Mouse (Mus musculus): ENCODE data around the gene Purb. TPM values are rescaled to one million over a fixed set of nuclear protein-coding genes. Genes with fewer than 3 reads are reported as not detected.

Gene Purb
- polyA plus RNA-seq, 1 experiment from 2014 or later, result 24.3 TPM

- H3K4me2 ChIP-seq (ENCODE audit: low read length), result no peak overlapping the region
- WGBS, result 69% methylated on average over 12 of the region's 12 CpGs
- no peaks in the 10 kb centered on the region for H3K36me3 ChIP-seq (ENCODE audit: control insufficient read depth, insufficient read depth, low read length)
- no peak overlapping the region for H3K4me3 ChIP-seq (ENCODE audit: control insufficient read depth in 1 of 2, insufficient read depth in 1 of 2, low read depth in 1 of 2, low read length in 2 of 2)
- H3K4me1 ChIP-seq (ENCODE audit: control insufficient read depth in 2 of 2, insufficient read depth in 2 of 2, low read length in 2 of 2), result no peaks in the 10 kb centered on the region
- H3K27ac ChIP-seq (replicated peaks in 1 of 2; ENCODE audit: control insufficient read depth in 1 of 2, insufficient read depth in 1 of 2, low read depth in 2 of 2, low read length in 2 of 2), result no peak overlapping the region
- ATAC-seq (ENCODE audit: insufficient number of reproducible peaks, insufficient read depth, low FRiP score, low read depth), result no peak
- no peaks in the 10 kb centered on the region for H3K27me3 ChIP-seq (ENCODE audit: control insufficient read depth, insufficient read depth, low read length)
- no peaks in the 10 kb centered on the region for H3K9me3 ChIP-seq (ENCODE audit: control insufficient read depth, low read length)
- H3K9ac ChIP-seq (ENCODE audit: low read length), result no peak overlapping the region
Observed at GRCm38 (mm10) chr11:6497311-6497948, 21.7 kb upstream of the Purb start.

DNA sequence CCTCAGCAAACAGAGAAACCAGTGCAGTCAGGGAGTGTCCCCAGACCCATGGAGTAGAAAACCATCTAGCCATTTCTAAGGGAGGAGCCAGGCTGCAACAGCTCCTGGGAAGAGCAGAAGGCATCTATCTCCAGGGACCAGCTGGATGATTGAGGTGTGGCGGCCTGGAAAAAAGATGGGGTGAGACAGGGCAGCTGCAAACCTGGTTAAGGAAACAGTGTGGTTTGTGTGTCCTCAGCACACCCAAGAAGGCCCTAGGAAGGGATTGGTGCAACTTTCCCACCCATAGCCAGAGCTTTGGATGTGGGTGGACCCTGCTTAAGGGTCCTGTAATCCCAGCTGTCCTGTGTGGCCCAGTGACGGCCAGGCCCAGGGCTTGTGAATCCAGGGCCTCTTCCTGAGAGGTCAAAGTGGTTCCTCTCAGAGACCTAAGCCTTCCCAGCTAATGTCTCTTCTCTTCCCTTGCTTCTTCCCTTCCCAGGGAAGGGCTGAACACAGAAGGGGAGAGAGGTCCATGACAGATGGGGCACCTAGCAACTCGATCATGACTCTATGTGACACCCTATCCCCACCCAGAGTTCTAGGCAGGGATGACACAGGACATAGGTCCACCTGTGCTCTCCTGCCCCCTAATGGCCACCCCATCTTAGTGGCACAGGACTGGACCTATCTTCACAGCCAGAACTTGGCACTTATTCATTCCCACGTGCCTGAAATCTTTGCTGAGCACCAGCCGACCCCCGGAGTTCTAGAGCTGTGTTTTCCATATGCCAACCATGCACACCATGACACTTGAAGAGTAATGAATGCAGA, 14.2 kb upstream of the Purb start:
- Histone ChIP-seq H3K9me3 (ENCODE audit: control insufficient read depth, low read length) (no peaks in the 10 kb centered on the region), H3K4me3 (ENCODE audit: control insufficient read depth in 1 of 2, insufficient read depth in 1 of 2, low read depth in 1 of 2, low read length in 2 of 2) (no peak overlapping the region), H3K4me2 (ENCODE audit: low read length) (no peak overlapping the region), H3K36me3 (ENCODE audit: control insufficient read depth, insufficient read depth, low read length) (no peaks in the 10 kb centered on the region), H3K9ac (ENCODE audit: low read length) (no peak overlapping the region), H3K27me3 (ENCODE audit: control insufficient read depth, insufficient read depth, low read length) (no peaks in the 10 kb centered on the region), H3K27ac (replicated peaks in 1 of 2; ENCODE audit: control insufficient read depth in 1 of 2, insufficient read depth in 1 of 2, low read depth in 2 of 2, low read length in 2 of 2) (no peak overlapping the region), H3K4me1 (ENCODE audit: control insufficient read depth in 2 of 2, insufficient read depth in 2 of 2, low read length in 2 of 2) (peaks cover 2 to 4% of the 10 kb centered on the region in 2 experiments; a peak in 3 of 4 replicates)
- WGBS, result 42% methylated on average over 6 of the region's 6 CpGs
- no peak for ATAC-seq (ENCODE audit: insufficient number of reproducible peaks, insufficient read depth, low FRiP score, low read depth)

DNA sequence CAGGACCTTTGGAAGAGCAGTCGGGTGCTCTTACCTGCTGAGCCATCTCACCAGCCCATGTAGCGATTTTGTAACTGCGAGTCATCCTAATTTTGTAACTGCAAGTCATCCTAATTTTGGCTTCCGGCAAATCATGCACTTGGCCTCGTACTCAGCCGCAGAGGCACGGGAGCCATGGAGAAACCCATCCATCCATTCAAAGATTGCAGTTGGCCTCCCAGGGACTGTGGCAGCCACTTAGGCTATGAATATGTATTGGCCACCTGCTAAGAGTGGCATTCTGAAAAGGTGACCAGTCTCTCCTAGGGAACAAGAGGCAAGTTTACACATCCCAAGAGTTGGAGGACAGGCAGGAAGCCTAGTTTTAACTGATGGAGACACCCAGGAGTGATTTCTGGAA, 13.5 kb upstream of the Purb start:
- no peak overlapping the region for H3K9ac ChIP-seq (ENCODE audit: low read length)
- no peak overlapping the region for H3K27ac ChIP-seq (replicated peaks in 1 of 2; ENCODE audit: control insufficient read depth in 1 of 2, insufficient read depth in 1 of 2, low read depth in 2 of 2, low read length in 2 of 2)
- 89% methylated on average over 7 of the region's 7 CpGs for WGBS
- no peak overlapping the region for H3K4me3 ChIP-seq (ENCODE audit: control insufficient read depth in 1 of 2, insufficient read depth in 1 of 2, low read depth in 1 of 2, low read length in 2 of 2)
- no peaks in the 10 kb centered on the region for H3K9me3 ChIP-seq (ENCODE audit: control insufficient read depth, low read length)
- H3K4me1 ChIP-seq (ENCODE audit: control insufficient read depth in 2 of 2, insufficient read depth in 2 of 2, low read length in 2 of 2), result peaks cover 2 to 4% of the 10 kb centered on the region in 2 experiments; a peak in 3 of 4 replicates
- no peaks in the 10 kb centered on the region for H3K36me3 ChIP-seq (ENCODE audit: control insufficient read depth, insufficient read depth, low read length)
- no peak overlapping the region for H3K4me2 ChIP-seq (ENCODE audit: low read length)
- ATAC-seq (ENCODE audit: insufficient number of reproducible peaks, insufficient read depth, low FRiP score, low read depth), result no peak
- no peaks in the 10 kb centered on the region for H3K27me3 ChIP-seq (ENCODE audit: control insufficient read depth, insufficient read depth, low read length)

- Histone ChIP-seq H3K4me1 (ENCODE audit: control insufficient read depth in 2 of 2, insufficient read depth in 2 of 2, low read length in 2 of 2) (peaks cover 4 to 5% of the 10 kb centered on the region in 2 experiments; a peak in 3 of 4 replicates), H3K4me3 (ENCODE audit: control insufficient read depth in 1 of 2, insufficient read depth in 1 of 2, low read depth in 1 of 2, low read length in 2 of 2) (no peak overlapping the region), H3K9ac (ENCODE audit: low read length) (no peak overlapping the region), H3K27ac (replicated peaks in 1 of 2; ENCODE audit: control insufficient read depth in 1 of 2, insufficient read depth in 1 of 2, low read depth in 2 of 2, low read length in 2 of 2) (peak overlapping the region in 1 of 2 experiments; percentile 10; a peak in 1 of 4 replicates), H3K9me3 (ENCODE audit: control insufficient read depth, low read length) (no peaks in the 10 kb centered on the region), H3K27me3 (ENCODE audit: control insufficient read depth, insufficient read depth, low read length) (no peaks in the 10 kb centered on the region), H3K36me3 (ENCODE audit: control insufficient read depth, insufficient read depth, low read length) (no peaks in the 10 kb centered on the region), H3K4me2 (ENCODE audit: low read length) (no peak overlapping the region)
- ATAC-seq (ENCODE audit: insufficient number of reproducible peaks, insufficient read depth, low FRiP score, low read depth), result no peak
- WGBS, result 91% methylated on average over 5 of the region's 5 CpGs
Observed at GRCm38 (mm10) chr11:6488041-6488684, 12.4 kb upstream of the Purb start.

DNA sequence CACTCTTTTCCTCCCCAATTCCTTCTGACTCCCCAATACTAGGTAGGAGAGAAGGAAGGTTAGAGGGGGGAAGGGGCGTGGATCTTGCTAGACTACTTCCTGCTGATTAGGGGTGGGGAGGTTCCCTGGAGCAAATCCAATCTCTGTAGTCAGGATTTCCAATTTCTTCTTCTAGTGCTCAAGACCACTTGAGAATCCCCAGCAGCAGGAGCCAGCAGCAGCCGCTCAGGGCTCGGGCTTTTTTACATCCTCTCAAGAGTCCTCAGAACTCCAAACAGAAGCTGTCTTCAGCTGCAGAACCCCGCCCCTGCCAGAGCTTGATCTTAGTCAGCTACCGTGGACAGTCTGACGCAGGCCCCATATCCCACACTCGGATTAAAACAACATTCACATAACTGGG, 11.8 kb upstream of the Purb start:
- H3K4me1 ChIP-seq (ENCODE audit: control insufficient read depth in 2 of 2, insufficient read depth in 2 of 2, low read length in 2 of 2), result peaks cover 4 to 5% of the 10 kb centered on the region in 2 experiments; a peak in 3 of 4 replicates
- H3K27me3 ChIP-seq (ENCODE audit: control insufficient read depth, insufficient read depth, low read length), result no peaks in the 10 kb centered on the region
- ATAC-seq (ENCODE audit: insufficient number of reproducible peaks, insufficient read depth, low FRiP score, low read depth), result no peak
- H3K27ac ChIP-seq (replicated peaks in 1 of 2; ENCODE audit: control insufficient read depth in 1 of 2, insufficient read depth in 1 of 2, low read depth in 2 of 2, low read length in 2 of 2), result peak overlapping the region in 1 of 2 experiments; percentile 10; a peak in 2 of 4 replicates
- H3K4me2 ChIP-seq (ENCODE audit: low read length), result no peak overlapping the region
- H3K9me3 ChIP-seq (ENCODE audit: control insufficient read depth, low read length), result no peaks in the 10 kb centered on the region
- no peaks in the 10 kb centered on the region for H3K36me3 ChIP-seq (ENCODE audit: control insufficient read depth, insufficient read depth, low read length)
- no peak overlapping the region for H3K4me3 ChIP-seq (ENCODE audit: control insufficient read depth in 1 of 2, insufficient read depth in 1 of 2, low read depth in 1 of 2, low read length in 2 of 2)
- H3K9ac ChIP-seq (ENCODE audit: low read length), result no peak overlapping the region
- 23% methylated on average over 7 of the region's 7 CpGs for WGBS

DNA sequence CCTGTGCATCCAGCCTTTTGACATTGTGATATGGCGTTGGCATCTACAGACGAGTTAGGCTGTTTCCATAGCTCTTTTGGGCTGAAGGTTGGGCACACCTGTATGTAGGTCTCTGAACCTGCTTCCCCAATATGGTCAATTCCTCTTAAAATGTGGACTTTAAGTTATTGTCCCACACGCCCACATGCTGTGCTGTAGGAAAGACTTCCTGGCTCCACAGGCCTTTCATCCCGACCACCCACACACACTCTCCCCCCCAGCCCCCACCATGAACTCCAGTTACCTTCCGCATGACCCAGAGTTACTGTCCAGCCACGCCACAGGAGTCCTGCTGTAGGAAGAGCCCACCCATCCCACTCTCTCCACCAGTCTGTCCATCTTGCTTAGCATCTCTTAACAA, 11.2 kb upstream of the Purb start:
- WGBS, result 62% methylated on average over 6 of the region's 6 CpGs
- Histone ChIP-seq H3K4me3 (ENCODE audit: control insufficient read depth in 1 of 2, insufficient read depth in 1 of 2, low read depth in 1 of 2, low read length in 2 of 2) (no peak overlapping the region), H3K4me2 (ENCODE audit: low read length) (no peak overlapping the region), H3K9ac (ENCODE audit: low read length) (no peak overlapping the region), H3K4me1 (ENCODE audit: control insufficient read depth in 2 of 2, insufficient read depth in 2 of 2, low read length in 2 of 2) (peaks cover 4 to 5% of the 10 kb centered on the region in 2 experiments; a peak in 3 of 4 replicates), H3K27ac (replicated peaks in 1 of 2; ENCODE audit: control insufficient read depth in 1 of 2, insufficient read depth in 1 of 2, low read depth in 2 of 2, low read length in 2 of 2) (0 out of 4 replicates have a peak overlapping the region, but pooled peaks of 1 of the 2 experiments have one; percentile 10), H3K27me3 (ENCODE audit: control insufficient read depth, insufficient read depth, low read length) (no peaks in the 10 kb centered on the region), H3K36me3 (ENCODE audit: control insufficient read depth, insufficient read depth, low read length) (no peaks in the 10 kb centered on the region), H3K9me3 (ENCODE audit: control insufficient read depth, low read length) (no peaks in the 10 kb centered on the region)
- no peak for ATAC-seq (ENCODE audit: insufficient number of reproducible peaks, insufficient read depth, low FRiP score, low read depth)

DNA sequence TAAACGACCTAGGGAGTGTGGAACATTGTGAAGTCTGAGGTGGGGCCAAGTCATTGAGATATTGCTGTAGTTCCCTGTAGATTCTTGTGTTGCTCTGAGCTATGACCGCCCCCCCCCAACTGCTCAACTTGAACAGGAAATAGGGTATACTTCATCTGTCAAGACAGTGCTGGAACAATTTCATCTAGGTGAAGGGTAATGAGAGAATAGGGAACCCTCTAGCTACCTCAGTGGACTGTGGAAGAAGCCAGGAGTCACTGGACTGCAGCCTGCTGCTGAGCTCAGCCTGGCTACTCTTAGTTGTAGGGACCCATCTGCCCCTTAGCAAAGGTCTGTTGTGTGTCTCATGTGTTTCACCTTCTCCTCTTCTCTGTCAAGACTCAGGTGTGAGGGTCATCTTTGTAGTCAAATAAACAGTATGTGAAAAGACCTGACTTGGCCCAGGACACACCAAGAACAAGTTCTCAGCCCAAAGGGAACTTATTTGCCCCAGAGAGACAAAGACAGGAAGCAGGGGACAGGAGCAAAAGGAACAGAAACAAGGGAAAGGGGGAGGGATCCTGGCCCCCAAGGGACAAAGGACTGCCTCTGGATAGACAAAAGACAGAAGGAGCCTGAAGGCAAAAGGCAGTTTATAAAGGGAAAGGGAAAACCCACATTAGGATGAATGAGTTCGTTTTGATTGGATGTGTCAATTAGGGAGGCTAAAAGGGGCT, 8.7 kb upstream of the Purb start:
- Histone ChIP-seq H3K4me2 (ENCODE audit: low read length) (no peak overlapping the region), H3K27ac (replicated peaks in 1 of 2; ENCODE audit: control insufficient read depth in 1 of 2, insufficient read depth in 1 of 2, low read depth in 2 of 2, low read length in 2 of 2) (peak overlapping the region; percentile 16 to 19; a peak in 1 of 4 replicates), H3K4me3 (ENCODE audit: control insufficient read depth in 1 of 2, insufficient read depth in 1 of 2, low read depth in 1 of 2, low read length in 2 of 2) (no peak overlapping the region), H3K4me1 (ENCODE audit: control insufficient read depth in 2 of 2, insufficient read depth in 2 of 2, low read length in 2 of 2) (peaks cover 4 to 5% of the 10 kb centered on the region in 2 experiments; a peak in 3 of 4 replicates), H3K9me3 (ENCODE audit: control insufficient read depth, low read length) (no peaks in the 10 kb centered on the region), H3K9ac (ENCODE audit: low read length) (no peak overlapping the region), H3K27me3 (ENCODE audit: control insufficient read depth, insufficient read depth, low read length) (no peaks in the 10 kb centered on the region), H3K36me3 (ENCODE audit: control insufficient read depth, insufficient read depth, low read length) (no peaks in the 10 kb centered on the region)
- ATAC-seq (ENCODE audit: insufficient number of reproducible peaks, insufficient read depth, low FRiP score, low read depth), result no peak
- WGBS, result 63% methylated on average over 3 of the region's 3 CpGs

All from heart, embryonic 14.5 days (tissue).